Mouse (Mus musculus) neutrophil, adult 5-6 weeks (primary cell): ENCODE measurements around the gene Oit1. TPM values are rescaled to one million over a fixed set of nuclear protein-coding genes. Genes with fewer than 3 reads are reported as not detected.

Source experiments
- ATAC-seq: fragments of 151-379, 151-347 bp; 2 replicates; pipeline ENCODE4 v1.8.0; 2017; ENCODE audit warnings: mild to moderate bottlenecking, moderate TSS enrichment; ENCODE audit not compliant: insufficient number of reproducible peaks, poor library complexity, low FRiP score, severe bottlenecking; ENCODE audit errors: extremely low read depth
- total RNA-seq: library from RNA; stranded (forward); fragments of 200-1000 nt; gene quantifications from 2 replicates; pipeline ENCODE4 v1.2.3, GENCODE M21; 2017

Gene Oit1
- total RNA-seq, 1 experiment from 2014 or later = not detected

GRCm38 (mm10) chr14:8308650-8309049 is 69.9 kb downstream of the Oit1 start:
- no peak for ATAC-seq

DNA sequence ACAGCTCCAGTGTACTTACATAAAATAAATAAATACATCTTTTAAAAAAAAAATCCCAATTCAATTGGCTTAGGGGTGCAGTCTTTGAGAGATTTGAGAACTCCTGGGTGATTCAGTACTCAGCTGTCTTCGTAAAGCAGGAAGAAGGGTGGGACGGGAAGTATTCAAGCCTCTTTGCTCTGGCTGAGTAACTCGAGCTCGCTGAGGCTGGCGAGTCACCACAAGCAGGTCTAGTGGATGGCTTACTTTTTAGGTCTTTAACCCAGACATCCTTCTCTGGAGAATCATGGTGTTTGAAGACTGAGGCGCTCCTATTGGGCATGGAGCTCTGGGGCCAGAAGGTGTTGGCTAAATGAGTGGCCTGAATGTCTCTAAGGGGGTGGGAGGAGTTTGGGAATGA is 71.7 kb downstream of the Oit1 start:
- no peak for ATAC-seq

- no peak for ATAC-seq
Measured at GRCm38 (mm10) chr14:8305014-8305413, 73.5 kb downstream of the Oit1 start.

DNA sequence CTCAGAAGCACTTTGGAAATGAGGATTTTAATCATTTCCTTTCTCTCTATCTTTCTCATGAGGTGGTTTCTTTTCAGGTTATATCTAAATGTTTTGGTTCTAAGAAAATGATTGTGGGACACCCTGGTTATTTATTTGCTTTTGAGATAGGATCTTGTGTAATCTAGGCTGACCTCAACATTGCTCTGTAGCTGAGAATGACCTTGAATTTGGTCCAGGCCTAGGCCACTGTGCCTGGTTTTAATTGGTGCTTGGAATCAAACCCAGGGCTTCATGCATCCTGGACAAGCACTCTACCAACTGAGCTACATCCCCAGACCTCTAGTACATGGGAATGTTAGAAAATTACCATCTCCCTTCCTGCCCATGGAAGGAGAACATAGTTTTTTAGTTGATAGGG is 74.5 kb downstream of the Oit1 start:
- no peak for ATAC-seq

DNA sequence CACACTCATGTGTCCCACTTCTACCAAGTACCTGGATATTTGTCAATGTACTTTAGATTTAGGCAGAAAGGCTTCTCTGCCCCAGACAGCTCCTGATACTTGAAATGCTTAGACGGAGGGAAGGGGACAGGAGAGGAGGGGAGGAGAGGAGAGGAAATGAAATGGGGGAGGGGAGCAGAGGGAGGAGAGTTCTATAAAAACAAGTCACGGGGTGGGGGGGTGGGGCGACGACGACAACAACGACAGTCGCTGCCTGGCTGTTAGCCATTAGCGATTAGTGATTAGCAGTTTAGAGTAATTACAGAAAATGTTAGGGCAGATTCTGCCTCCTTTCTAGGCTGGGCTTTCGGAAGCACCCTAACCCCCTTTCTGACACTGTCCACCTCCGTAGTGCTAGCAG is 75.9 kb downstream of the Oit1 start:
- ATAC-seq = no peak

DNA sequence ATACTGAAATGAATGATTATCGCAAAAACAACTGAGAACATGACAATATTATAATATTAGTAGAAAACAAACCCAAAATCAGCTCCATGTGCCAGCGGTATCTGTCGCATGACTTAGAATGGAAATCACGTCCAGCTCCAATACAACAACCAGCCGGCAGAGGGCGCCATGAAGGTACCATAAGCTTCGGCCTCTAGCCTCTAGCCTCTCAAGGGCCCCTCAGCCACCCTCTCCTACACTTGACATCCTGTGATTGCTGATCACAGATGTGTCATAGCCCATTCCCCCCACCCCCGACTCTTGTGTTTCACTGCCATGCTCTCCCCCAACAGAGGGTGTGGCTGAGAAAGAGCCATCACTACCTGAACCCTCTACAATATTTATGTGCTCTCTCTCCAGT is 78.3 kb downstream of the Oit1 start:
- ATAC-seq = no peak

Other genes with a start within 250 kb of the Oit1 start
- 82.0 and 95.6 TPM in 2 replicates for gene Pdhb, start 205.7 kb downstream of the Oit1 start, total RNA-seq
- gene Kctd6, start 164.6 kb downstream of the Oit1 start, total RNA-seq = 5.5 and 9.2 TPM in 2 replicates
- not detected in 2 replicates for gene Acox2, start 119.4 kb downstream of the Oit1 start, total RNA-seq
- not detected in 2 replicates for gene Fam107a, start 60.7 kb downstream of the Oit1 start, total RNA-seq